18 mouse cellular contexts compared by ENCODE assay signal in genomic region chr10:104021593-104021992, GRCm38 (mm10).
"Had no signal": no experiment of that assay in that cellular context is flagged by ENCODE, and none has a peak within 500 bp of the region (broad histone marks: within the 10 kb centered on the region; RNA-seq: fewer than 3 reads in every experiment).

No protein-coding gene starts in this region.

- H3K27ac ChIP-seq: midbrain, embryonic 10.5 days; midbrain, embryonic 12.5 days; neural tube, embryonic 13.5 days; neural tube, embryonic 15.5 days had no signal

- H3K9me3 ChIP-seq: midbrain, embryonic 10.5 days; midbrain, embryonic 12.5 days; neural tube, embryonic 13.5 days; neural tube, embryonic 15.5 days had no signal

- H3K4me3 ChIP-seq: midbrain, embryonic 10.5 days; midbrain, embryonic 12.5 days; myocyte; neural tube, embryonic 13.5 days; neural tube, embryonic 15.5 days had no signal

- H3K27me3 ChIP-seq: midbrain, embryonic 12.5 days; neural tube, embryonic 13.5 days; neural tube, embryonic 15.5 days had no signal

- H3K36me3 ChIP-seq: midbrain, embryonic 10.5 days; midbrain, embryonic 12.5 days; neural tube, embryonic 13.5 days; neural tube, embryonic 15.5 days had no signal

- H3K4me1 ChIP-seq: midbrain, embryonic 10.5 days; midbrain, embryonic 12.5 days; neural tube, embryonic 13.5 days; neural tube, embryonic 15.5 days had no signal

- H3K4me2 ChIP-seq: lung, embryonic 14.5 days; midbrain, embryonic 12.5 days; neural tube, embryonic 13.5 days; neural tube, embryonic 15.5 days had no signal

- DNase-seq: lung, embryonic 14.5 days; lung, postnatal 10 days; lung, postnatal 4 days; midbrain, embryonic 14.5 days; retina, postnatal 1 day; right cerebral cortex, adult 18-20 months; right cerebral cortex, postnatal 25 days; right cerebral cortex, postnatal 4 days; spleen, adult 18-20 months; thymus, adult 18-20 months; thymus, postnatal 14 days; thymus, postnatal 36 days had no signal

- H3K9ac ChIP-seq: lung, embryonic 14.5 days; midbrain, embryonic 12.5 days; neural tube, embryonic 13.5 days; neural tube, embryonic 15.5 days had no signal

- ATAC-seq: midbrain, embryonic 16.5 days had no signal
